Mouse (Mus musculus): ENCODE results near the gene Zmynd11. TPM values are rescaled to one million over a fixed set of nuclear protein-coding genes. Genes with fewer than 3 reads are reported as not detected.

The Zmynd11 gene
- polyA plus RNA-seq, 1 experiment from 2014 or later = 187 TPM

GRCm38 (mm10) chr13:9648716-9649115, 116.4 kb downstream of the Zmynd11 start:
- H3K4me1 ChIP-seq = no peaks in the 10 kb centered on the region
- ATAC-seq (replicated peaks) = no peak
- H3K9ac ChIP-seq (replicated peaks) = no peak overlapping the region
- no peaks in the 10 kb centered on the region for H3K27me3 ChIP-seq
- H3K36me3 ChIP-seq = 0 out of 2 replicates have a peak, but pooled peaks cover 3% of the 10 kb centered on the region
- H3K4me2 ChIP-seq (replicated peaks) = no peak overlapping the region
- 95% methylated on average over 13 of the region's 13 CpGs for WGBS
- no peak overlapping the region for H3K27ac ChIP-seq (replicated peaks)
- H3K4me3 ChIP-seq = no peak overlapping the region
- H3K9me3 ChIP-seq = no peaks in the 10 kb centered on the region

- no peak overlapping the region for H3K4me3 ChIP-seq
- no peak overlapping the region for H3K4me2 ChIP-seq (replicated peaks)
- no peaks in the 10 kb centered on the region for H3K4me1 ChIP-seq
- no peaks in the 10 kb centered on the region for H3K9me3 ChIP-seq
- no peak overlapping the region for H3K9ac ChIP-seq (replicated peaks)
- no peaks in the 10 kb centered on the region for H3K27me3 ChIP-seq
- H3K36me3 ChIP-seq = peaks cover 4% of the 10 kb centered on the region
- no peak overlapping the region for H3K27ac ChIP-seq (replicated peaks)
- ATAC-seq (replicated peaks) = 0 out of 2 replicates have a peak, but pooled peaks have one; percentile 32
- WGBS = 62% methylated on average over 3 of the region's 3 CpGs
Observed at GRCm38 (mm10) chr13:9637949-9638348, 127.2 kb downstream of the Zmynd11 start.

- Histone ChIP-seq H3K27me3 (no peaks in the 10 kb centered on the region), H3K4me1 (no peaks in the 10 kb centered on the region), H3K4me2 (replicated peaks) (no peak overlapping the region), H3K9me3 (no peaks in the 10 kb centered on the region), H3K4me3 (no peak overlapping the region), H3K9ac (replicated peaks) (no peak overlapping the region), H3K36me3 (peaks cover 4% of the 10 kb centered on the region), H3K27ac (replicated peaks) (no peak overlapping the region)
- 59% methylated on average over 4 of the region's 4 CpGs for WGBS
- ATAC-seq (replicated peaks) = peak; percentile 66
Observed at GRCm38 (mm10) chr13:9636505-9636904, 128.6 kb downstream of the Zmynd11 start.

GRCm38 (mm10) chr13:9635951-9636350, 129.2 kb downstream of the Zmynd11 start:
- no peaks in the 10 kb centered on the region for H3K9me3 ChIP-seq
- 88% methylated on average over 2 of the region's 2 CpGs for WGBS
- H3K9ac ChIP-seq (replicated peaks) = no peak overlapping the region
- no peak for ATAC-seq (replicated peaks)
- no peak overlapping the region for H3K4me2 ChIP-seq (replicated peaks)
- H3K27ac ChIP-seq (replicated peaks) = no peak overlapping the region
- H3K27me3 ChIP-seq = no peaks in the 10 kb centered on the region
- H3K36me3 ChIP-seq = peaks cover 4% of the 10 kb centered on the region
- H3K4me3 ChIP-seq = no peak overlapping the region
- no peaks in the 10 kb centered on the region for H3K4me1 ChIP-seq

Measured in forebrain, embryonic 15.5 days (tissue).